Mouse (Mus musculus) mouse embryonic stem cell (cell line): ENCODE results near the gene Ccdc167.

Experiments
- in situ Hi-C, 2 experiments: fragments of 300-500 bp; cut with MboI; formaldehyde crosslinking; loops; 1 replicate in 1 of 2; 3 replicates in 1 of 2; pipeline ENCODE4 v1.14.3; 2019 to 2020; ENCODE audit warnings: low sequenced_read_pairs in 2 of 2, low pct_unique_long_range_greater_than_20kb in 1 of 2, mixed read lengths in 1 of 2; ENCODE audit not compliant: unreplicated experiment in 1 of 2

Gene Ccdc167

DNA sequence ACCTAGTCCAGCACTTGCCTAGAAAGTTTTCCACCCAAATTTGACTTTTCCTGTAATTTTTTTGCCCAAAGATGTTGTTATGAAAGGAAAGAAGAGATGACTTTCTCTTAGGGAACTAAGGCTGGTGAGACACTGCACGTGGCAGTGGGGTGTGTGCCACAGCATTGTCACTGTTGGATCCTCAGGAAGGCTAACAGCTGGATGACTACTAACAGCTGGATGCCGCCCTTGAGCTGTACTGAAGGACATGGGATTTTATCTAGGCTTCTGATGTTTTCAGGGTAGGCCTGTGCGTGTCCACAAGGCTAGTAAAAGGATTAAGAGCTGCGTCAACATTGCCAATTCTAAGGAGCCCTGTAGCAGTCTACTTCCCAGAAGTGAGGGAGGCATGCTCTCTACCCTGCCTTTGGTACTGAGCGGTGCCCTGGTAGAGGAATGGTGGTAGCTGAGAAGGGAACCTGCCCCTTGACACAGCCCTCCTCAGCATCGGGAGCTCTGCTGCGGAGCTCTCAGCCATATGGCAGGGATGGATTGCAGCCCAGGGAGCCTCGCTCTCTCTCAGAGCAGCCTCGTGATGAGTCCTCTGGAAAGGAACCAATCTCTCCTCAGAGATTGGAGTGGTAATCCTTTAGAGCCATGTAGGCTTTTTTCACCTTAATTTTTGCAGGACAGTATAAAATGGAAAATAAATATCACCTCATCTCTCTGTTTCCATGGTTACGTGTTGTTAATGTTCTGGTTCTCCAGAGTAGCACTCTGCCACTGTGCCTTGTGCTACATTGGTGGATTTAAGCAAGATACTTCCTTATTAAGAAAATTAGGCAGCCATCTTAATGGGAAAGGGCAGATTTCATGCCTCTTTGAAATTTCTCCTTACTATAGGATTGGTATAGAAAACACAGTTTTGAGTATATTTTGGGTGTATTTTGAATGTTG, 48.5 kb downstream of the Ccdc167 start:
- in situ Hi-C loops, result no loop called here

DNA sequence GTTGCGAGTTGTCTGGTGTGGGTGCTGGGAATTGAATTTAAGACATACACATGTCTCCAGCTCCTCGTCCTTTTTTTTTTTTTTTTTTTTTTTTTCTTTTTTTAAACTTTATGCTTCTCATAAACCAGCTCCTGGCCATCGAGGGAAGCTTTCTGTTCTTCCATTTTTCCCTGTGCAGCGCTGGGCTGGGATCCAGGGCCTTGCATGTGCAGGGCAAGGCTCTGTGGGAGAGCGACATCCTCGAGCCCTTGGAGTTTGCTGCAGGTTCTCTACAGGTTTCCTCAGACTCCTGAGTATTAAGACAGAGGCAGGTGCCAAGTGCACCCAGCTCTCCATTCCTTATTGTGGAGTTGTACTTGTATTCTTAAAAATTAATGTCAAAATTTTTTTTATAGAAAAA, 54.7 kb downstream of the Ccdc167 start:
- in situ Hi-C loops, result no loop called here

DNA sequence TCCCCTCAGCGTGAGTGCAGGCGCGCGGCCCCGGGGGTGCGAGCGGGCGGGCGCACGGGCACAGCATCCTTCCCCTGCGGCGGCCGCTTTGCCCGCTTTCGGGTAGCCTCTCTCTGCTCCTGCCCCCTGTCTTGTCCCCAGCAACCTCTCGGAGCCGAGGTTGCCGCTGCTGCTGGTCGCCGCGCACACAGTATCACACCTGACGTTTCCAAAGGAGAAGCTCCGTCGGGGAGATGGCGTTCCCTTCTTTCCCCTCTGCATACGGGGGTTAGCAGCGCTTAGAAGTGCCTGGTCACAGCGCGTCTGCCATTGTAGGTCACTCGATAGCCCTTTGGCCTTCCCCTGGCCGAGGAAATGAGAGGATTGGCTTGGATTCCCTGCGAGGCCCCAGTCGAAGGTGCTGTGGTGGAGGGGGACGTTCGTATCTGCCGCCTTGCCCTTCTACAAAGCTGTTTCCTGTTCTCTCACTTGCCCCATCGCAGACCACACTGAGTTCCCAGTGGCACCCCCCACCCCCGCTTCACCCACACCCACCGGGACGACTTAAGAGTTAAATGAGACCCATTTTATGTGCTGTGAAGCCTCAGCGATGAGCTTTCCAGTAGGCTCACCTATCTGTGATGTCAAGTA, 56.0 kb downstream of the Ccdc167 start:
- in situ Hi-C loops, result no loop called here

DNA sequence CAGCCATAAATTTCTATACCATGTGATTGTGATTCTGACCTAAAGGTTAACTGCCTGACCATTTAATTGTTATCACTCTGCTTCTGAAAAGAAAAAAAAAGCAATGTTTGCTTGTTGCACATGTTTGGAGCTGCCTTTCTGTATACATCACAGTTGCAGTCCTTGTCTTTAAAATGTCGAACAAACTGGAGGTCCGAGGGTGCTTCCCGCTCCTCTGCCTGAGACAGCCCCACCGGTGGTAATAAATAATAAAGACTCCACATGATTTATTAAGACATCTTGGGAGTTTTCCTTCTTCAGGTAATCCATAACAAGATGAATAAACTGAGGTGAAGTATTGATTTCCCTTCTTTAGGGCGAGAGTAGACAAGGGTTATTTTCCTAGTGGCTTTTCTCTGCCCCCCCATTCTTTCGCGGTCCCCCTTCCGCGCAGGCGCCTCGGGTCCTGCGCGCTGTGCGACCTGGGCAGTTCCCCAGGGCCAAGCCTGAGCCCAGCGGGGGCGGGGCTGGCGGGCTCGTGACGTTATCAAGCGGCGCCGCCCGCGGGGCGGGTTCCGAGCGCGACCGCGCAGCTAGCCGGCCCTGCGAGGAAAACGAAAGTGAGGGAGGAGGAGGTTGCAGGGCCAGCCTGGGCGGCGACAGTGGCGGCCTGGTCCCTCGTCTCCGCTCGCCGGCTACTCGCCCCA, 56.6 kb downstream of the Ccdc167 start, which contains the start of gene Cmtr1:
TSS of gene Cmtr1 (plus strand) at position 520 of the 686 bp plus-strand sequence.
- in situ Hi-C loops, result no loop called here

DNA sequence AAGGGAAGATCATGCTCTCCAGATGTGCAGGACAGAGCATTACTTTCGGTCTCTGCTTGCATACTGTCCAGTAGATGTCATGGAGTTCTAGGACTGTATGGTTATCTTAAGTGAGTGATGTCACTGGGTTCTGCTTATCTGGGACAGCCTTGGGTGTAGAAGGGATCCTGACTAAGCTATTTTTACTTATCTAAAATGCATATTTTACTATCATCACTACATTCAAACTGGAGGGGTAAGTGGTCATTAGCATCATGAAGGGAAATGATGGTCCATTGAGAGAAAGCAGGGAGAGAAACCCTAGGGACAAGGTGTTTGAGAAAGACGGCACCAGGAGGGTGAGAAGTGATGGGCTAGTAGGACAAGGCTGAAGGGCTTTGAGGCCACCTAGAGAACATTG, 58.6 kb downstream of the Ccdc167 start:
- in situ Hi-C loops, result no loop called here

DNA sequence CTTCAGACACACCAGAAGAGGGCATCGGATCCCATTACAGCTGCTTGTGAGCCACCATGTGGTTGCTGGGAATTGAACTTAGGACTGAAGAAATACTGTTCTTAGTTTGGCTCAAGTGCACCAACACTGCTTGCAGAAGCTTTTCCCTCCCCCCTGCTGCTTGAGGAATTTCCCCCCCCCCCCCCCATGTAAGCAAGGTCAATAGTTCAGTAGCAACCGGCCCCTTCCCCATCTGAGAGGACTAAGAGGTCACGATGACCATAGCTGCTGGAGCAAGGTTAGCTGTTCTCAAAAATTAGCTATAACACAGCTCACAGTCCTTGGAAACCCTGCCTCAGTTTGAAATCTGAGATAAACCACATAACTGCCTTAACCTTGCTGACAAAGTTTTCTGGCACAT, 74.6 kb downstream of the Ccdc167 start:
- in situ Hi-C loops, result no loop called here

DNA sequence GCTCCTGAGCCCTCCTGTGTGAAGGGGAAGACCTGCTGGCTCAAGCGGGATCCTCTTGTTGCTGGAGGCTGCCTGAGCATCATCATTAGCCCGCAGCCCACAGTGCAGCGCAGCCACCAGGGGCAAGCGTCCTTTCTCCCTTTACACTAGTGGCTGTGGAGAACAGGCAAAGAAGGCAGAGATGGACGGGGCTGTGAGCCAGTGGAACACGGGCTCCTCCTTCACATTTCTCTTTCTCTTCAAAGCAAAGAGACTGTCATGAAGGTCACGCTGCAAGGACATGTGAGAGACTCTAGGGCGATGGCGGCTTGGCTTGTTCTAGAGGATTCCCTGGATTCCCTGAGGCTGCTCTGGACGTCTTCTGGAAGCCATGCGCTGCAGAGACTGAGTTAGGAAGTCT, 75.9 kb downstream of the Ccdc167 start:
- in situ Hi-C loops, result no loop called here

DNA sequence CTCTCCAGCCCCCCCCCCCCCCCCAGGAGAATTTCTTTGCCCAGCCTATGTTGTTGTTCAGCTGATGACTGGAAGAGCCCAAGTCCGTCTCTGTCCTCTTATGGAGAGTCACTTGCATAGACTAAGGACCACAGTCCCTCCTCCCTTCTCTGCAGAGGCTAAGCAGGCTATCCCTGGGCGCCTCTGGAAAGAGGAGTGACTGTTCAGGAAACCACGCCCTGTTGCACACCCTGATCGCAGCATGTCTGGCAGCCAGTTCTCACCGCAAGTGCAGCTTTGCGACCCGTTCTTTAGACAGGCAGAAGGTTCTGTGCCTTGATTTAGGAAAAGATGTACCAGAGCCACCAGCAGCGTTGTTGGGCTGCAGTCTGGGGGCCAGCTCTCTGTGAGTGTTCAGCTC, 78.9 kb downstream of the Ccdc167 start:
- in situ Hi-C loops, result no loop called here

DNA sequence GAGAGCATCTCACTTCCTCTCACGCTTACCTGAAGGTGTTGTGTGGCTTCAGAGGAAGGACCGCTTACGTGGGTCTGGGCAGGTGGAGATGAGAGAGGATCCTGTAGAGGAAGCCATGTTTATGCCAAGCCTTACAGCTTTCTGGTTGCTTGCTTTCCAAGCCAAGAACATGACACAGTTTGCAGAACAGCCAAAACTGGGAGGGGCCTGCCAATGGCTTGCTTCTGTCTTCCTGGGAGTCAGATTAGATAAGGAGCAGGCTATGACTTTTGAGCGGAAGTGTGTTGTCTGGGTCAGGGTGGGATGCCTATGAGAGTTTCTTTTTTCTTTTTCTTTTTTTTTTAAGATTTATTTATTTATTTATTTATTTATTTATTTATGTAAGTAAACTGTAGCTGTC, 79.5 kb downstream of the Ccdc167 start:
- in situ Hi-C loops, result no loop called here
